Mouse (Mus musculus) neural tube, embryonic 12.5 days (tissue): ENCODE results near the gene Rbm11. TPM values are rescaled to one million over a fixed set of nuclear protein-coding genes. Genes with fewer than 3 reads are reported as not detected.

ENCODE experiments used
- ATAC-seq: fragments of 200-750 bp; cut with Nextera tagmentation; 2 replicates; pipeline ENCODE4 v1.8.0; 2017; ENCODE audit warnings: low read depth, mild to moderate bottlenecking, moderate TSS enrichment, moderate library complexity; ENCODE audit not compliant: low FRiP score
- H3K27ac ChIP-seq: fragments of 300-500 bp; sonication (generic); 2 replicates; pipeline ENCODE4 v1.5.1; 2016
- H3K27me3 ChIP-seq: fragments of 300-500 bp; sonication (generic); replicated peaks from 2 replicates; pipeline ENCODE4 v1.6.1; 2016; ENCODE audit warnings: mild to moderate bottlenecking
- H3K36me3 ChIP-seq: fragments of 300-500 bp; sonication (generic); 2 replicates; pipeline ENCODE4 v1.6.1; 2016; ENCODE audit warnings: mild to moderate bottlenecking
- H3K4me1 ChIP-seq: fragments of 300-500 bp; sonication (generic); 2 replicates; pipeline ENCODE4 v1.6.1; 2016
- H3K4me2 ChIP-seq: fragments of 300-500 bp; sonication (generic); replicated peaks from 2 replicates; pipeline ENCODE4 v1.6.1; 2016; ENCODE audit warnings: mild to moderate bottlenecking
- H3K4me3 ChIP-seq: fragments of 300-500 bp; sonication (generic); 2 replicates; pipeline ENCODE4 v1.5.1; 2016
- H3K9ac ChIP-seq: fragments of 300-500 bp; sonication (generic); 2 replicates; pipeline ENCODE4 v1.6.1; 2016; ENCODE audit warnings: mild to moderate bottlenecking
- H3K9me3 ChIP-seq: fragments of 300-500 bp; sonication (generic); 2 replicates; pipeline ENCODE4 v1.6.1; 2016; ENCODE audit warnings: mild to moderate bottlenecking
- WGBS: fragments of 180-500 bp; shearing (Covaris S2); methylation state at CpG from one replicate; pipeline ENCODE4 v1.1.7; 2016; 5-methylcytosine and 5-hydroxymethylcytosine counted together
- polyA plus RNA-seq: library from polyadenylated mRNA; unstranded; fragments of >200 nt; fragmentation: Nextera tagmentation; extraction: Ambion mirVana; gene quantifications from 2 replicates; pipeline ENCODE4 v1.2.1, GENCODE M21; 2016

Gene Rbm11
- 0.97 and 1.3 TPM in 2 replicates for polyA plus RNA-seq

DNA sequence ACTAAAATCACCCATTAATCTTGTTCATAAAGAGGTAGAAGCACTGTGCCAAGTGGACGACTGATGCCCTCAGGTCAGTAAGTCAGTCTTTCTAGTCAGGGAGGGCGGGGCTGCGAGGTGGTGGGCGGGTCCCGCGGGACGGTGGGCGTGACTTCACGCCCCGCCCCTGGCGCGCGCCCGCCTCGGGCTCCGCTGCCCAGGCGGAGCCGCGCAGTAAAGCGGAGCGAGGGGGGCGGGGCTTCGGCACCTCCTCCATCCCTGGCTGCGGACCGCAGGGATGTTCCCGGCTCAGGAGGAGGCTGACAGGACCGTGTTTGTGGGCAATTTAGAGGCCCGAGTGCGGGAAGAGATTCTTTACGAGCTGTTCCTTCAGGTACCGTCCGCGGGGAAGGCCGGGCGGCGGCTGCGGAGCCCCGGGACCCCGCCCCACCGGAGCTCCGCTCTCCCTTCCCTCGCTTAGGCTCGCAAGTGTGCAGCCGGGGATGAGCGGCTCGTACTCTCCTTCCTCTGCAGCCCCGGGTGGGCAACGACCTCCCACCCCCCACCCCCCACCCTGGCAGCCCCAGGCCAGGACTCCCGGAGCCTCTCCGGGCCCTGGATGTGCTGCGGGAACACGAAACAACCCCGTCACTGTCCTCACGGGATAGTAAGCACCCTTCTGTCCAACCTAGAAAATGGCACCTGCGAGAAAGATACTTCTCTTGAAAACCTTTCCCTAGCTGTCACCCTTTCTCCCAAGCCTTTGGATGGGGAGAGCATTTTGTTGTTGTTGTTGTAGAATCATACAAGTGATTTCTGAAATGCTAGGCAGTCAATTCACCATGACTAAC is at the start of gene Rbm11:
Rbm11 (plus strand) TSS at position 174 of the 830 bp plus-strand sequence.
- Histone ChIP-seq H3K9ac (peak within 1 kb of the TSS; percentile 65; the same call in 1 of the 2 replicates), H3K36me3 (no peaks in the 10 kb centered on the region), H3K9me3 (no peaks in the 10 kb centered on the region), H3K27me3 (no peaks in the 10 kb centered on the region), H3K4me2 (peak within 1 kb of the TSS; percentile 85), H3K4me1 (peaks cover 5% of the 10 kb centered on the region), H3K4me3 (peak within 1 kb of the TSS; percentile 74), H3K27ac (no peak within 1 kb of the TSS)
- under 1% methylated on average over 55 of the region's 55 CpGs for WGBS
- ATAC-seq: peak; percentile 97

DNA sequence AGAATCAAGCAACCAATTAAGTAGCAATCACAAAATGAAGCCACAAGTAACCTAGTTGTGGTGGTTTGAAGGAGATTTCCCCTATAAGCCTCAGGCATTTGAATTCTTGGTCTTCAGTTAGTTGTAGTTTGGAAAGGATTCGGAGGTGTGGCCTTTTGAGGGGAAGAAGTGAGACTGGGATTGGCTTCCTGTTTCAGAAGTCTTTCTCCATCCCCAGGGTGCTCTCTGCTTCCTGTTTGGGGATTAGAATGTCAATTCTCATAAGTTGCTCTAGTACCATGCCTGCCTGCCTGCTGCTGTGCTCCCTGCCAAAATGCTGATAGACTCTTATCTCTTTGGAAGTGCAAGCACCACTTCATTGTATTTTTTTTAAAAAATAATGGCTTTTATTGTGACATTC is 47.3 kb upstream of the Rbm11 start:
- Histone ChIP-seq H3K27ac (no peak overlapping the region), H3K4me3 (no peak overlapping the region), H3K9me3 (no peaks in the 10 kb centered on the region), H3K9ac (no peak overlapping the region), H3K4me2 (no peak overlapping the region), H3K4me1 (no peaks in the 10 kb centered on the region), H3K27me3 (no peaks in the 10 kb centered on the region), H3K36me3 (no peaks in the 10 kb centered on the region)
- ATAC-seq: no peak
- WGBS: 82% methylated on average over 1 of the region's 1 CpGs

DNA sequence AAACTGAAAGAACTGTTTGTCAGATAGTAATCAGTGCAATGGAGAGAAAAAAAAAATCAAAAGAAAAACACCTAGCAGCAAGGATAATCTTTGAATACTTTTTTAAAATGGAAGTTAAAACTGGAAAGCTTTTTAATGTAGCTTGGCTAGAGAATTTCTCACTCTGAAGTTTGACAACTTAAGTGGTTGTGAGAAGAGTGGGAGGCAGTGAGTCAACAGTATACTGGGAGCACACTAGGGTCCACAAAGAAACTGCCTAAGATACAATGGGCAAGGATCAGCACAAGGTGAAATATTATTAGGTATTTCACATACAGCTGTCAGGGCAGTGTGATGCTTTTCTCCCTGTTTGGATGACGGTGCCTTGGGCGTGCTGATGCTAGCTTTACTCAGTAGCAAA is 29.7 kb upstream of the Rbm11 start:
- no peak for ATAC-seq
- H3K27ac ChIP-seq: no peak overlapping the region
- no peaks in the 10 kb centered on the region for H3K4me1 ChIP-seq
- 95% methylated on average over 2 of the region's 2 CpGs for WGBS
- no peaks in the 10 kb centered on the region for H3K27me3 ChIP-seq
- no peak overlapping the region for H3K4me2 ChIP-seq
- no peaks in the 10 kb centered on the region for H3K9me3 ChIP-seq
- H3K9ac ChIP-seq: no peak overlapping the region
- no peaks in the 10 kb centered on the region for H3K36me3 ChIP-seq
- H3K4me3 ChIP-seq: no peak overlapping the region

DNA sequence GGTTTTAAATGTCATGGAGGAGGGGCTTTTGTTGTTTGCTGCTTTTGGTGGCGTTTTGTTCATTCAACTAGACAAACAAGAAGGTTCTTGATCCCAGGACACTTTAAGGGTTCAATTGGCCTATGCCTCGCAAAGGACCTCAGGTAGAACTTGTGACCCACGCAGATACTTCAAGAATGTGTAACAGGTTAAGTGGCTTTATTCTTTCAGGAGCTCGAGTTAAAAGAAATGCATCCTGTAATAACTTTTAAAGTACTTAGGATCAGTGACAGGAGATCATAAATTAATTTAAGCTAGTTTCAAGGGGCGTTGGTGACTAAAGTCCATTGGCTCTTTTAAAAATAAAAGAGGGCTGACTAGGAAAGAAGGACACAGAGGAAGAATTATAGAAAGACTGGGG is 10.4 kb upstream of the Rbm11 start:
- H3K9ac ChIP-seq: no peak overlapping the region
- no peak for ATAC-seq
- H3K4me2 ChIP-seq: no peak overlapping the region
- H3K36me3 ChIP-seq: no peaks in the 10 kb centered on the region
- no peaks in the 10 kb centered on the region for H3K4me1 ChIP-seq
- 65% methylated on average over 5 of the region's 5 CpGs for WGBS
- no peaks in the 10 kb centered on the region for H3K27me3 ChIP-seq
- H3K9me3 ChIP-seq: no peaks in the 10 kb centered on the region
- H3K27ac ChIP-seq: no peak overlapping the region
- no peak overlapping the region for H3K4me3 ChIP-seq

DNA sequence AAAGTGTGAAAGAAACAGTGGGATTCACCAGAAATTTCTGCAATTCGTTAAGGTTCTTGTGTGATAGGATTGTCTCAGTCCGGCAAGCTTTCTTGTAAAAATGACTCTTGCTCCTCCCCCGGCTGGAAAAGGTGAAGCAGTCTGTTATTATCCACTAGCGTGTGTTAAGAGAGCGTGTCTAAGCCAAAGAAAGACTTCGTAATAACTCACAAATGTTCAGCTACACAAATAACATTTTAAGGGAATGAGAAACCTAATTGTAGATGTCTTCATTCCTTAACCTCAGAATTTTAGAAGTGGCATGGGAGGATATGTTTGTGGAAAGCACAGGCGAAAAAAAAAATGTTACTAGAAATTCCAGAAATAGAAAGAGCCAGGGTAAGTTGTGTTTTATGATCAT is 6.7 kb upstream of the Rbm11 start, which contains the start of gene Lipi:
Lipi (minus strand) TSS at position 101 of the 400 bp plus-strand sequence.
- Histone ChIP-seq H3K27me3 (no peaks in the 10 kb centered on the region), H3K4me1 (no peaks in the 10 kb centered on the region), H3K9me3 (no peaks in the 10 kb centered on the region), H3K4me3 (no peak within 1 kb of the TSS), H3K36me3 (no peaks in the 10 kb centered on the region), H3K27ac (no peak within 1 kb of the TSS), H3K9ac (no peak within 1 kb of the TSS), H3K4me2 (no peak within 1 kb of the TSS)
- no peak for ATAC-seq
- 83% methylated on average over 7 of the region's 7 CpGs for WGBS

DNA sequence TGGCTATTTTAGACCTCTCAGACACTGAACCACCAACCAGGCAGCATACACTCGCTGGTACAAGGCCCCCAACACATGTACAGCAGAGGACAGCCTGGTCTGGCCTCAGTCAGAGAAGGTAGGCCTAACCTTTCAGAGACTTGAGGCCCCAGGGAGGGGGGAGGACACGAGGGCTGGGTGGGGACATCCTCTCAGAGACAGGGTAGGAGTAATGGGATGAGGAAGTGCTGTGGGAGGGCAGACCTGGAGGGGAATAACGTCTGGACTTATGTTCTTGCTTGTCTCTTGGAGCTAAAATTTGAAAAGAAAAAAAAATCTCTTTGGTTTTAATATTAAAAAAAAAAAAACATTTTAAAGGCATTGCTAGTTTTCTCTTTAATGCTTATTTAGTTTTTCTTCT is 6.2 kb upstream of the Rbm11 start:
- H3K4me2 ChIP-seq: no peak overlapping the region
- H3K4me3 ChIP-seq: no peak overlapping the region
- no peak for ATAC-seq
- no peaks in the 10 kb centered on the region for H3K36me3 ChIP-seq
- WGBS: 40% methylated on average over 3 of the region's 3 CpGs
- H3K4me1 ChIP-seq: no peaks in the 10 kb centered on the region
- no peak overlapping the region for H3K27ac ChIP-seq
- H3K9ac ChIP-seq: no peak overlapping the region
- H3K27me3 ChIP-seq: no peaks in the 10 kb centered on the region
- no peaks in the 10 kb centered on the region for H3K9me3 ChIP-seq

DNA sequence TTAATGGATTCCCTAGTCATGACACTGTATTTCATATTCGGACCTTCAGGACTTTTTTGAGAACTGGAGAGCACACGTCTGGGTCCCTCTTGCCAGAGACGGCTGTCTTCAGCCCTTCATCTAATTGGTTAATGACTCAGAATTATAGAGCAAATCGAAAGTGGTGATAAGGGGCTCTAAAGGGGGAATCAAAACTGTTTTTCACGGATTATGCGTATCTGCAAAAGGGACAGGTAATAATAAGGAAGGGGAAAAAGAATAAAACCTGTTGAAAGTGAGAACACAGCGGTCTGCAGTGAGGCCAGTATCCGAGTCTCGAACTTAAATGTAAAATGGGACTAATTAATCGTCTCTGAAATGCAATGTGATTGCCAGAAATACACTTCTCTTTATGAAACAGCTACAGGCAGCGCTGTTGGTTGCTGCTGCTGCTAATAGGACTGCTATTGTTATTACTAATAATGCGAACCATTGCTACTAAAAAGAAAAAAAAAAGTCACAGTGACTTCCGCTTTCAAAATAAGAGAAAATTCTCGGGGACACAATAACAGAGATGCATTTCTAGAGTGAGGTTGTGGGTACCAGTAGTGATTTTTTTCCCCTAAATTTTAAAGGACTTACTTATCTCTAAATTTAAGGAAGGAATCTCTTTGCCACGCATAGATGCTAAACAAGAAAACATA is 998 bp downstream of the Rbm11 start:
- Histone ChIP-seq H3K27ac (no peak overlapping the region), H3K9me3 (no peaks in the 10 kb centered on the region), H3K4me2 (peak overlapping the region; percentile 85), H3K36me3 (no peaks in the 10 kb centered on the region), H3K27me3 (no peaks in the 10 kb centered on the region), H3K4me1 (peaks cover 5% of the 10 kb centered on the region), H3K9ac (0 out of 2 replicates have a peak overlapping the region, but pooled peaks have one; percentile 65), H3K4me3 (peak overlapping the region; percentile 74)
- ATAC-seq: peak; percentile 11; the same call in 1 of the 2 replicates
- 14% methylated on average over 15 of the region's 15 CpGs for WGBS

DNA sequence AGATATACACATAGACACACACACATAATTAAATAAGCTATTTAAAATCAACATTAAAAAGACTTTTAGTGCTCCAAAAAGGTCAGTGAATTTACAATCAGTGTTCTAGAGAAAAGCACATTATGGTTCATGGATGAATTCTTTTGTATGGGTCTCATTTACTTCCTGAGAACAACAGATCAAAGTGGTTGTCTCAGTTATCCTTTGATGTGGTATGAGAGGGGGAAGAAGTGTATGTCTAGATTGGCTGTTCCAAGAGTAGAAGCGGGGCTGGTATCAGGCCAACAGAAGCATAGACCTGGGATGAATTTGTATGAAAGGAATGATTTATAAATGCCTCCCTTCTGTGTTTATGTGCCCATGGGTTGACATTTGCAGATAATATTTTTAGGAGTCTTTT is 13.8 kb downstream of the Rbm11 start:
- Histone ChIP-seq H3K4me2 (no peak overlapping the region), H3K27ac (no peak overlapping the region), H3K9ac (no peak overlapping the region), H3K36me3 (no peaks in the 10 kb centered on the region), H3K27me3 (no peaks in the 10 kb centered on the region), H3K4me3 (no peak overlapping the region), H3K9me3 (no peaks in the 10 kb centered on the region), H3K4me1 (no peaks in the 10 kb centered on the region)
- ATAC-seq: no peak
- WGBS: 45% methylated on average over 1 of the region's 1 CpGs

DNA sequence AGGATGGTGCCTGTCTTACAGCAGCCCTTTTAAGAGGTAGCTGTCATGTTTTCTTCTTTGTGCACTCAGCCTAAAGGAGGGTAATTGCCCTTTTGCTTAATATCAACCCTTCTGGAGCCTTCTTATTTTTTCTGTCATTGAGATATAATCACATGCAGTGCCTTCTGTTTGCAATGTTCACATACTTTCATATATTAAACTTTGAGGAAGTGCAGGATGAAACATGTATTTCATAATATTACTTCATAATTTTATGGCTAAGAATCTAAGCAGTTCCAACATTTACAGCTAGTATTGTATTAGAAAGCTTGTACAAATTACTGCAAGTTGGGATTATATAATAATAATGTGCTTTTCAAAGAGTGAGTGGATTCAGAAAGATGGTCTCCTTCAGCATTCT is 19.9 kb downstream of the Rbm11 start:
- no peak overlapping the region for H3K9ac ChIP-seq
- H3K9me3 ChIP-seq: no peaks in the 10 kb centered on the region
- ATAC-seq: no peak
- no peak overlapping the region for H3K27ac ChIP-seq
- no peaks in the 10 kb centered on the region for H3K4me1 ChIP-seq
- H3K4me2 ChIP-seq: no peak overlapping the region
- no peak overlapping the region for H3K4me3 ChIP-seq
- H3K36me3 ChIP-seq: no peaks in the 10 kb centered on the region
- no peaks in the 10 kb centered on the region for H3K27me3 ChIP-seq

DNA sequence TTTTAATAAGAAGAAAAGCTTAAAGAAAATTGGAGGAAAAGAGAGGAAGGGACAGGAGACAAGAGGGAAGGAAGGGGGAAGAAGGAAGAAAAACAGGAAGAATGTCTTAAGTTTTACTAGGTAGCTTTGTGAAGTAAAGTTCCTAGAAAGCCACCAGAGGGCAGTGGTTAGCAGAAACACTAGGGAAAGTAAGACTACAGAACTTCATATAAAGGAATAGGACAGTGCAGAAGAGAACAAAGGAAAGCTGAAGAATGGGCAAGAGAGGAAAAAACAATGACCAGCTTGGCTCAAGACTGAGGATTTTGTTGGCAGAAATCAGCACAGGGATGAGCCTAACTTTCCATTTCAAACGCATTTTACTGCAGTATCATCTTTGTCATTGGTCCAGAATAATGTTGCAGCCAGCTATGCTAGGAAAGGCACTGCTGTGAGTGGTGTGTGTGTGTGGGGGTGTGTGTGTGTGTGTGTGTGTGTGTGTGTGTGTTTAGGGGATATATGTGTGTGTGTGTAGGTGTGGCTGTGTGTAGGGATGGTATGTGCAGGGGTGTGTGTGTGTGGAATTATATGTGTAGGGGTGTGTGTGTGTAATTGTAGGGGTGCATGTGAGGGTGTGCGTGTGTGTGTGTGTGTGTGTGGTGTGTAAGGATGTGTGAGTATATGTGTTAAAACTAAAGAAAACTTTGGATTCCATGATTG is 25.2 kb downstream of the Rbm11 start:
- no peaks in the 10 kb centered on the region for H3K9me3 ChIP-seq
- H3K36me3 ChIP-seq: no peaks in the 10 kb centered on the region
- 79% methylated on average over 2 of the region's 2 CpGs for WGBS
- H3K9ac ChIP-seq: no peak overlapping the region
- no peaks in the 10 kb centered on the region for H3K27me3 ChIP-seq
- H3K4me3 ChIP-seq: no peak overlapping the region
- H3K4me2 ChIP-seq: no peak overlapping the region
- H3K27ac ChIP-seq: no peak overlapping the region
- H3K4me1 ChIP-seq: no peaks in the 10 kb centered on the region
- peak; percentile 41 for ATAC-seq

DNA sequence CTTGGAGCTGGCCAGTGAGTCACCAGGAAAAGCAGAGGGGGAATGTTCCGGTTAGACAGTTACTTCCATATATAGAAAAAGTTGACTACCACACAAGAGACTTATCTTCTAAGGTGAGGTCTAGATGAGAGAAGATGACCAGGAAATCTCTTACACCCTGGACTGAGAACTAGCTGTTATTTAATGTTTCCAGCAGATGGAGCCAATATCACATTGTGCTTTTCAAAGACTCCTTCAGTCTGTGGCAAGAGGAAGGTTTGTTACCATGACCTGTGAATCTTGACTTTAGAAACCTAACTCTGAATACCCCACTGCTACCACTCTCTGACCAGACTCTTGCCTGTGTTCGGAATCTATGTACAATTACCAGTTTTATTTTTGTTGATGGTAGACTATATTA is 35.2 kb downstream of the Rbm11 start:
- Histone ChIP-seq H3K27me3 (no peaks in the 10 kb centered on the region), H3K27ac (no peak overlapping the region), H3K4me1 (no peaks in the 10 kb centered on the region), H3K9ac (no peak overlapping the region), H3K4me3 (no peak overlapping the region), H3K4me2 (no peak overlapping the region), H3K9me3 (no peaks in the 10 kb centered on the region), H3K36me3 (no peaks in the 10 kb centered on the region)
- ATAC-seq: no peak
- 93% methylated on average over 2 of the region's 2 CpGs for WGBS
